Mouse (Mus musculus) gastrocnemius, adult 2 months (tissue): ENCODE data around the gene Calcrl. TPM values are rescaled to one million over a fixed set of nuclear protein-coding genes. Genes with fewer than 3 reads are reported as not detected.

Experiments used
- DNase-seq: peaks from one replicate; pipeline ENCODE4 v3.0.0; 2022
- H3K27ac ChIP-seq: fragments of 200-600 bp; 2 replicates; pipeline ENCODE4 v1.8.1; 2022; ENCODE audit warnings: mild to moderate bottlenecking
- H3K4me3 ChIP-seq: fragments of 200-600 bp; 2 replicates; pipeline ENCODE4 v1.8.1; 2022; ENCODE audit warnings: mild to moderate bottlenecking, moderate library complexity
- CTCF ChIP-seq: fragments of 200-600 bp; IDR thresholded peaks from 2 replicates; pipeline ENCODE4 v1.8.1; 2022; ENCODE audit warnings: antibody characterized with exemption, mild to moderate bottlenecking, moderate library complexity
- intact Hi-C: fragments of 180-260 bp; cut with DNase I; formaldehyde crosslinking; loops from one replicate; pipeline ENCODE4 v1.15.1; 2025
- total RNA-seq, 2 experiments: library from RNA; stranded (reverse); gene quantifications; 2 replicates each; pipeline ENCODE4 v1.2.3; 2021

Gene Calcrl
- total RNA-seq, 2 experiments from 2014 or later, result 10.9 to 16.2 TPM

GRCm38 (mm10) chr2:84386563-84387393 is 38.4 kb downstream of the Calcrl start:
- peak; percentile 28 for DNase-seq
- intact Hi-C loops, result no loop called here
- no peak for TF ChIP-seq CTCF
- Histone ChIP-seq H3K27ac (peak overlapping the region; percentile 77), H3K4me3 (peak overlapping the region; percentile 68)

- Histone ChIP-seq H3K4me3 (no peak overlapping the region), H3K27ac (peak overlapping the region; percentile 39)
- no peak for TF ChIP-seq CTCF
- no peak for DNase-seq
- intact Hi-C loops, result no loop called here
These were observed 40.1 kb downstream of the Calcrl start for GRCm38 (mm10) chr2:84384911-84385693.

- Histone ChIP-seq H3K27ac (no peak overlapping the region), H3K4me3 (no peak overlapping the region)
- no peak for DNase-seq
- TF ChIP-seq CTCF, result no peak
- intact Hi-C loops, result no loop called here
These were observed 41.4 kb downstream of the Calcrl start for GRCm38 (mm10) chr2:84383828-84384227.

- intact Hi-C loops, result no loop called here
- DNase-seq, result no peak
- H3K4me3 ChIP-seq, result no peak overlapping the region
- no peak overlapping the region for H3K27ac ChIP-seq
- TF ChIP-seq CTCF, result no peak
These were observed 42.7 kb downstream of the Calcrl start for GRCm38 (mm10) chr2:84382556-84382955.

- no peak overlapping the region for H3K27ac ChIP-seq
- H3K4me3 ChIP-seq, result no peak overlapping the region
These were observed 43.2 kb downstream of the Calcrl start for GRCm38 (mm10) chr2:84381997-84382396.

GRCm38 (mm10) chr2:84380816-84381215 is 44.4 kb downstream of the Calcrl start:
- peak overlapping the region; percentile 38; the same call in 1 of the 2 replicates for H3K27ac ChIP-seq
- peak overlapping the region; percentile 13; the same call in 1 of the 2 replicates for H3K4me3 ChIP-seq
- peak; percentile 51 for DNase-seq
- no peak for TF ChIP-seq CTCF
- intact Hi-C loops, result no loop called here

More at GRCm38 (mm10) chr2:84381997-84382396, 43.2 kb downstream of the Calcrl start:
- DNase-seq, result no peak
- intact Hi-C loops, result no loop called here
- TF ChIP-seq CTCF, result no peak

GRCm38 (mm10) chr2:84378678-84379077 is 46.5 kb downstream of the Calcrl start:
- no peak overlapping the region for H3K4me3 ChIP-seq
- no peak overlapping the region for H3K27ac ChIP-seq
- intact Hi-C loops, result no loop called here
- TF ChIP-seq CTCF, result no peak
- DNase-seq, result no peak

- H3K27ac ChIP-seq, result no peak overlapping the region
- no peak for DNase-seq
- H3K4me3 ChIP-seq, result no peak overlapping the region
- no peak for TF ChIP-seq CTCF
- intact Hi-C loops, result no loop called here
These were observed 56.0 kb downstream of the Calcrl start for GRCm38 (mm10) chr2:84369256-84369655.

GRCm38 (mm10) chr2:84366742-84367141 is 58.5 kb downstream of the Calcrl start:
- no peak for TF ChIP-seq CTCF
- DNase-seq, result no peak
- no peak overlapping the region for H3K4me3 ChIP-seq
- intact Hi-C loops, result no loop called here
- no peak overlapping the region for H3K27ac ChIP-seq

- no peak overlapping the region for H3K4me3 ChIP-seq
- DNase-seq, result no peak
- no peak overlapping the region for H3K27ac ChIP-seq
- intact Hi-C loops, result no loop called here
- TF ChIP-seq CTCF, result no peak
These were observed 59.9 kb downstream of the Calcrl start for GRCm38 (mm10) chr2:84365266-84365665.

- intact Hi-C loops, result no loop called here
- Histone ChIP-seq H3K4me3 (no peak overlapping the region), H3K27ac (no peak overlapping the region)
- TF ChIP-seq CTCF, result no peak
- no peak for DNase-seq
These were observed 62.2 kb downstream of the Calcrl start for GRCm38 (mm10) chr2:84362779-84363719.

GRCm38 (mm10) chr2:84358690-84359343 is 66.4 kb downstream of the Calcrl start:
- TF ChIP-seq CTCF, result no peak
- H3K4me3 ChIP-seq, result no peak overlapping the region
- no peak overlapping the region for H3K27ac ChIP-seq
- intact Hi-C loops, result no loop called here
- no peak for DNase-seq
